Mouse (Mus musculus) CH12.LX (cell line): ENCODE results near the gene Iqcc.

ENCODE experiments used
- ELF1 ChIP-seq: IDR thresholded peaks from 2 replicates; pipeline ENCODE4 v1.6.1; 2014; ENCODE audit warnings: low read depth, mild to moderate bottlenecking, inconsistent platforms, low read length, improper control_type of control experiment
- GABPA ChIP-seq: IDR thresholded peaks from 2 replicates; pipeline ENCODE4 v1.6.1; 2012; ENCODE audit warnings: low read depth, low read length, improper control_type of control experiment, inconsistent platforms; ENCODE audit not compliant: insufficient replicate concordance
- ZNF384 ChIP-seq: IDR thresholded peaks from 2 replicates; pipeline ENCODE4 v1.6.1; 2012; ENCODE audit warnings: low read depth, low read length, improper control_type of control experiment, inconsistent platforms

GRCm38 (mm10) chr4:129608426-129609025, 10.4 kb downstream of the Iqcc start:
- TF ChIP-seq GABPA: no peak
- peak; percentile 74 for TF ChIP-seq ELF1
- no peak for TF ChIP-seq ZNF384
